Mouse (Mus musculus): ENCODE results near the gene Trim9. TPM values are rescaled to one million over a fixed set of nuclear protein-coding genes. Genes with fewer than 3 reads are reported as not detected.

The Trim9 gene
- polyA plus RNA-seq, 1 experiment from 2014 or later, result 2.4 TPM

DNA sequence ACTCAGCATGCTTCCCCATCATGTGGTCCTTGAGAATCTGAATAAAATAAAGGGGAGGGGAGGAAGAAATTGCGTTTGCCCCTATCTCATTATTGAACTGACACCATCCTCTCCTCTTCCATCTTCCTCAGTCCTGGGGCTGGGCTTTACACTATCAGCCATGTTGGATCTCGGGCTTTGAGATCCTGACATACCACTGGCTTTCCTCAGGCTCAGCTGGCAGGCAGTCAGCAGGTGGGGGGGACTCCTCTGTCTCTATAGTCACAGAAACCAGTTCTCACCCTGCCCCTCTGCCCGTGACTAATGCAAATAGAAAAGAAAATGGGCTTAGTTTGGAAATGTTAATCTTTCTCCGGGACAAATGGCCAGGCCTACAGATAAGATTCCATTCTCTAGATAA, 15.6 kb upstream of the Trim9 start:
- H3K4me1 ChIP-seq (ENCODE audit: control insufficient read depth, insufficient read depth, low read length), result peaks cover 8% of the 10 kb centered on the region
- WGBS, result 27% methylated on average over 4 of the region's 4 CpGs
- no peak for ATAC-seq (ENCODE audit: insufficient number of reproducible peaks, insufficient read depth, low FRiP score, low read depth)
- no peak overlapping the region for H3K4me3 ChIP-seq (ENCODE audit: low read depth, low read length)
- H3K9me3 ChIP-seq (ENCODE audit: control insufficient read depth, low read depth, low read length), result no peaks in the 10 kb centered on the region
- no peak overlapping the region for H3K27ac ChIP-seq (ENCODE audit: low read length)
- no peak overlapping the region for H3K9ac ChIP-seq (replicated peaks; ENCODE audit: low read depth, low read length)
- no peak overlapping the region for H3K4me2 ChIP-seq (replicated peaks; ENCODE audit: low read depth, low read length)
- no peaks in the 10 kb centered on the region for H3K36me3 ChIP-seq (ENCODE audit: control insufficient read depth, insufficient read depth, low read length)
- no peaks in the 10 kb centered on the region for H3K27me3 ChIP-seq (ENCODE audit: control insufficient read depth, insufficient read depth, low read length)

DNA sequence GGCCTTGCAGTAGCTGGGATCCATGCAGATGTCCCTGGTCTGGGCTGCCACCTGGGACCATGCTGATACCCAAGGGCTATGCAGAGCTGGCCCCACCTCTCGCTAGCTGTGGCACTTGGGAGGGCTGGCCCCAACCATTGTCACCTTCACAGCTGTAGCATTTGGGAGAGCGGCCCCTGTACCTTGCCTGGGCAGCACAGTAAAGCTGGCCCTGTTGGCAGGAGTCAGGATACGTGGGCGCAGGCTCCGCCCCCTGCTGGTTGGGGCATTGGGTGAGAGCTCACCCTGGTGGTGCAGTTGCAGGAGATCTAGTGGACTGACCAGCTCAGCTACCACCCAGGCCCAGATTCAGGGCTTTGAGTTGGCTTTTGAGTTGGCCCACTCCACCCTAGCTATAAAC, 12.9 kb upstream of the Trim9 start:
- no peaks in the 10 kb centered on the region for H3K36me3 ChIP-seq (ENCODE audit: control insufficient read depth, insufficient read depth, low read length)
- H3K9ac ChIP-seq (replicated peaks; ENCODE audit: low read depth, low read length), result no peak overlapping the region
- 80% methylated on average over 5 of the region's 5 CpGs for WGBS
- no peaks in the 10 kb centered on the region for H3K4me1 ChIP-seq (ENCODE audit: control insufficient read depth, insufficient read depth, low read length)
- no peaks in the 10 kb centered on the region for H3K9me3 ChIP-seq (ENCODE audit: control insufficient read depth, low read depth, low read length)
- H3K27me3 ChIP-seq (ENCODE audit: control insufficient read depth, insufficient read depth, low read length), result no peaks in the 10 kb centered on the region
- H3K4me3 ChIP-seq (ENCODE audit: low read depth, low read length), result no peak overlapping the region
- no peak for ATAC-seq (ENCODE audit: insufficient number of reproducible peaks, insufficient read depth, low FRiP score, low read depth)
- no peak overlapping the region for H3K27ac ChIP-seq (ENCODE audit: low read length)
- H3K4me2 ChIP-seq (replicated peaks; ENCODE audit: low read depth, low read length), result no peak overlapping the region

GRCm38 (mm10) chr12:70359443-70359842, 12.0 kb upstream of the Trim9 start:
- Histone ChIP-seq H3K27ac (ENCODE audit: low read length) (no peak overlapping the region), H3K4me2 (replicated peaks; ENCODE audit: low read depth, low read length) (no peak overlapping the region), H3K9ac (replicated peaks; ENCODE audit: low read depth, low read length) (no peak overlapping the region), H3K36me3 (ENCODE audit: control insufficient read depth, insufficient read depth, low read length) (no peaks in the 10 kb centered on the region), H3K4me1 (ENCODE audit: control insufficient read depth, insufficient read depth, low read length) (no peaks in the 10 kb centered on the region), H3K9me3 (ENCODE audit: control insufficient read depth, low read depth, low read length) (no peaks in the 10 kb centered on the region), H3K4me3 (ENCODE audit: low read depth, low read length) (no peak overlapping the region), H3K27me3 (ENCODE audit: control insufficient read depth, insufficient read depth, low read length) (no peaks in the 10 kb centered on the region)
- WGBS, result 81% methylated on average over 13 of the region's 13 CpGs
- ATAC-seq (ENCODE audit: insufficient number of reproducible peaks, insufficient read depth, low FRiP score, low read depth), result no peak

- WGBS, result 91% methylated on average over 8 of the region's 8 CpGs
- Histone ChIP-seq H3K9ac (replicated peaks; ENCODE audit: low read depth, low read length) (no peak overlapping the region), H3K27ac (ENCODE audit: low read length) (no peak overlapping the region), H3K4me1 (ENCODE audit: control insufficient read depth, insufficient read depth, low read length) (no peaks in the 10 kb centered on the region), H3K4me2 (replicated peaks; ENCODE audit: low read depth, low read length) (no peak overlapping the region), H3K4me3 (ENCODE audit: low read depth, low read length) (no peak overlapping the region), H3K9me3 (ENCODE audit: control insufficient read depth, low read depth, low read length) (no peaks in the 10 kb centered on the region), H3K36me3 (ENCODE audit: control insufficient read depth, insufficient read depth, low read length) (no peaks in the 10 kb centered on the region), H3K27me3 (ENCODE audit: control insufficient read depth, insufficient read depth, low read length) (no peaks in the 10 kb centered on the region)
- ATAC-seq (ENCODE audit: insufficient number of reproducible peaks, insufficient read depth, low FRiP score, low read depth), result no peak
Observed at GRCm38 (mm10) chr12:70354926-70355325, 7.5 kb upstream of the Trim9 start.

- peaks cover 11% of the 10 kb centered on the region for H3K27me3 ChIP-seq (ENCODE audit: control insufficient read depth, insufficient read depth, low read length)
- H3K36me3 ChIP-seq (ENCODE audit: control insufficient read depth, insufficient read depth, low read length), result no peaks in the 10 kb centered on the region
- no peak for ATAC-seq (ENCODE audit: insufficient number of reproducible peaks, insufficient read depth, low FRiP score, low read depth)
- no peak overlapping the region for H3K27ac ChIP-seq (ENCODE audit: low read length)
- no peaks in the 10 kb centered on the region for H3K9me3 ChIP-seq (ENCODE audit: control insufficient read depth, low read depth, low read length)
- H3K4me2 ChIP-seq (replicated peaks; ENCODE audit: low read depth, low read length), result no peak overlapping the region
- WGBS, result 81% methylated on average over 4 of the region's 4 CpGs
- H3K4me3 ChIP-seq (ENCODE audit: low read depth, low read length), result no peak overlapping the region
- H3K4me1 ChIP-seq (ENCODE audit: control insufficient read depth, insufficient read depth, low read length), result peaks cover 4% of the 10 kb centered on the region; the same call in 1 of the 2 replicates
- no peak overlapping the region for H3K9ac ChIP-seq (replicated peaks; ENCODE audit: low read depth, low read length)
Observed at GRCm38 (mm10) chr12:70350490-70350889, 3.1 kb upstream of the Trim9 start.

- Histone ChIP-seq H3K4me2 (replicated peaks; ENCODE audit: low read depth, low read length) (no peak overlapping the region), H3K36me3 (ENCODE audit: control insufficient read depth, insufficient read depth, low read length) (no peaks in the 10 kb centered on the region), H3K27ac (ENCODE audit: low read length) (no peak overlapping the region), H3K4me3 (ENCODE audit: low read depth, low read length) (no peak overlapping the region), H3K27me3 (ENCODE audit: control insufficient read depth, insufficient read depth, low read length) (peaks cover 17% of the 10 kb centered on the region), H3K9ac (replicated peaks; ENCODE audit: low read depth, low read length) (no peak overlapping the region), H3K9me3 (ENCODE audit: control insufficient read depth, low read depth, low read length) (no peaks in the 10 kb centered on the region), H3K4me1 (ENCODE audit: control insufficient read depth, insufficient read depth, low read length) (peaks cover 4% of the 10 kb centered on the region; the same call in 1 of the 2 replicates)
- 77% methylated on average over 6 of the region's 6 CpGs for WGBS
- no peak for ATAC-seq (ENCODE audit: insufficient number of reproducible peaks, insufficient read depth, low FRiP score, low read depth)
Observed at GRCm38 (mm10) chr12:70349788-70350187, 2.4 kb upstream of the Trim9 start.

- H3K4me1 ChIP-seq (ENCODE audit: control insufficient read depth, insufficient read depth, low read length), result peaks cover 4% of the 10 kb centered on the region; the same call in 1 of the 2 replicates
- H3K27me3 ChIP-seq (ENCODE audit: control insufficient read depth, insufficient read depth, low read length), result peaks cover 17% of the 10 kb centered on the region
- H3K4me2 ChIP-seq (replicated peaks; ENCODE audit: low read depth, low read length), result peak overlapping the region; percentile 92
- WGBS, result 17% methylated on average over 8 of the region's 8 CpGs
- ATAC-seq (ENCODE audit: insufficient number of reproducible peaks, insufficient read depth, low FRiP score, low read depth), result no peak
- peak overlapping the region; percentile 54 for H3K4me3 ChIP-seq (ENCODE audit: low read depth, low read length)
- H3K27ac ChIP-seq (ENCODE audit: low read length), result no peak overlapping the region; the same call in 1 of the 2 replicates
- no peaks in the 10 kb centered on the region for H3K36me3 ChIP-seq (ENCODE audit: control insufficient read depth, insufficient read depth, low read length)
- H3K9me3 ChIP-seq (ENCODE audit: control insufficient read depth, low read depth, low read length), result no peaks in the 10 kb centered on the region
- 0 out of 2 replicates have a peak overlapping the region, but pooled peaks have one; percentile 21 for H3K9ac ChIP-seq (replicated peaks; ENCODE audit: low read depth, low read length)
Observed at GRCm38 (mm10) chr12:70348026-70348425, 612 bp upstream of the Trim9 start.

GRCm38 (mm10) chr12:70346139-70347026, 1.0 kb downstream of the Trim9 start:
- Histone ChIP-seq H3K4me1 (ENCODE audit: control insufficient read depth, insufficient read depth, low read length) (peaks cover 4% of the 10 kb centered on the region; the same call in 1 of the 2 replicates), H3K4me3 (ENCODE audit: low read depth, low read length) (peak overlapping the region; percentile 54), H3K27ac (ENCODE audit: low read length) (no peak overlapping the region), H3K36me3 (ENCODE audit: control insufficient read depth, insufficient read depth, low read length) (no peaks in the 10 kb centered on the region), H3K9me3 (ENCODE audit: control insufficient read depth, low read depth, low read length) (no peaks in the 10 kb centered on the region), H3K9ac (replicated peaks; ENCODE audit: low read depth, low read length) (no peak overlapping the region; the same call in 1 of the 2 replicates), H3K4me2 (replicated peaks; ENCODE audit: low read depth, low read length) (peak overlapping the region; percentile 92), H3K27me3 (ENCODE audit: control insufficient read depth, insufficient read depth, low read length) (peaks cover 17% of the 10 kb centered on the region)
- no peak for ATAC-seq (ENCODE audit: insufficient number of reproducible peaks, insufficient read depth, low FRiP score, low read depth)
- whole genome bisulfite sequencing, result 1% methylated on average over 60 of the region's 60 CpGs
